Mouse (Mus musculus): ENCODE results near the gene Psen1. TPM values are rescaled to one million over a fixed set of nuclear protein-coding genes. Genes with fewer than 3 reads are reported as not detected.

Gene Psen1
- 85.5 and 89.0 TPM in 2 replicates for total RNA-seq (2017)

DNA sequence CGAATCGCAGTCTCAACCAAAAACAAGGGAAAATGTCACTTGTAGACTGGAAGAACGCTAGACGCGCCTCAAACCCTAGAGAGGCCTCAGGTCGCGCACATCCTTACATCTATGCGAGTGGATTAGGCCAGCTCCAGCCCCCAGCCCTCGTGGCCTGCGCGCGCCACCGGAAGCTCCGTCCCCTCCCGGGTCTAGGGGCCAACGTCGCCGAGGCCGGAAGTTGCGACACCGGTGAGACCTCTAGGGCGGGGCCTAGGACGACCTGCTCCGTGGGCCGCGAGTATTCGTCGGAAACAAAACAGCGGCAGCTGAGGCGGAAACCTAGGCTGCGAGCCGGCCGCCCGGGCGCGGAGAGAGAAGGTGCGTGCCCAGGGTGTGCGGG is at the start of gene Psen1:
Gene Psen1, plus strand, starts transcription at position 219 of the 382 bp plus-strand sequence.
- ATAC-seq (ENCODE audit: extremely low read depth, insufficient number of reproducible peaks, low FRiP score, poor library complexity, severe bottlenecking), result peak; percentile 88

DNA sequence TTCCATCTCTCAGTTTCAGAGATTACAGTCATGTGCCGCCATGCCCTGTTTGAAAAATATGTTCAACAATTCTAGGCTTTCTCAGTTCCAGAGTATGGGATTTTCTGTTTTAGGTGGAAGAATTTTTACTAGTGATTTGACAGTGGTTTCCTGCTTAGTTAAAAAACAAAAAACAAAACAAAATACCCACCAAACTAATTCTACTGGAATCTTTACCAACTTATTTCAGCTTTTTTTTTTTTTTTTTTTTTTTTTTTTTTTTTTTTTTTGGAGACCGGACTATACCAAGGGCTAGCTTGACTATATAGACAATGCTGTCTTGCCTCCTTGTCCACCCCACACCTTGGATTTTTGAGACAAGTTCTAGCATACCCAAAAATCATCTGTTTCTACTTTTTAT is 46.7 kb upstream of the Psen1 start:
- no peak for ATAC-seq (ENCODE audit: extremely low read depth, insufficient number of reproducible peaks, low FRiP score, poor library complexity, severe bottlenecking)

DNA sequence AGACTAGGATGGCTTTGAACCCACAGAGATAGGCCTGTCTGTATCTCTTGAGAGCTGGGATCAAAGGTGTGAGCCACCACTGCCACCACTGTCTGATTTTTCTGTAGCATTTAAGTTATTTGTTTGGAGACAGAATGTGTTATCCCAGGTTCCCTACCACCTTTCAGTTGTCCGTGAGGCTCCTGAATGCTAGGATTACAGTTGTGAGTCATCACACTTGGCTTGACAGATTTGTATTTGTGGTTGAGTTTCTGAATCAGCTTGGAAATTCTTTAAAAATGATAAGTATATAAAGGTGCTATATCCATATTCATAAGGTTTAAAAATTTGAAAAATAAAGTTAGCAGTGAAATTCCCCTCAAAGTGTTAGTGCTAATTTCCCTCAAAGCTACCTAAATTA is 44.8 kb upstream of the Psen1 start:
- ATAC-seq (ENCODE audit: extremely low read depth, insufficient number of reproducible peaks, low FRiP score, poor library complexity, severe bottlenecking), result no peak

DNA sequence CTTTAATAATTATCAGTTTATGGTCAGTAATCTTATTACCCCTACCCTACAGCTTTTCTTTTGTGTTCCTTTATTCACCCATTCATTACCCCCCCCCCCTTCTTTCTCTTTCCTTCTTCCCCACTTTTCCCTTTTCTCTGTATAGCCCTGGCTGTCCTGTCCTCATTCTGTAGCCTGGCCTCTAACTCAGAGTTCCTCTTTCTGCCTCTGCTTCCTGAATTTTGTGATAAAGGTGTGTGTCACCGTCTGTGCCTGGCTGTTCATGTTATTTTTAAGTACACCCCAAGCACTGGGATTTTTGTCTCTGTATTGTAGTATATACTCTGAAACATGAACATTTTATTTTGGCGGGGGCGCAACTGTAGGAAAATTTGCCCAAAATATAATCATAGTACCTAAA is 37.6 kb upstream of the Psen1 start:
- no peak for ATAC-seq (ENCODE audit: extremely low read depth, insufficient number of reproducible peaks, low FRiP score, poor library complexity, severe bottlenecking)

DNA sequence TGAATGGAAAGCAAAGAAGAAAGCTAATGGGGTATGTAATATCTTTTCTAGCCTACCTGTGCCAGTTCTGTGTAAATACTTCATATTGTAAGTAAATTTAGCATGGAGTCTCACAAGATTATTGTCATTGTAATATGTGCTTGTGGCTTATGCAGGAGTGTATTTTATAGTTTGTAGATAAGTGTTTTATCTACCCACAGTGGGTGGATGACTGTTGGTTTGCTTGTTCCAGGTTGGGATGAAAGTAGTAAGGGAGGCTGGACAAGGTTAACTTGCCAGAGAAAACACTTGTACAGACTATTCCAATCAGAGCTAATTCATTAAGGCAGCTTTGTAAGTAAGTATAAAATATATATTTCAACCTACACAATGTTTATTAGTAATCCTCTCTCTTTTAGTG is 36.5 kb upstream of the Psen1 start:
- ATAC-seq (ENCODE audit: extremely low read depth, insufficient number of reproducible peaks, low FRiP score, poor library complexity, severe bottlenecking), result no peak

DNA sequence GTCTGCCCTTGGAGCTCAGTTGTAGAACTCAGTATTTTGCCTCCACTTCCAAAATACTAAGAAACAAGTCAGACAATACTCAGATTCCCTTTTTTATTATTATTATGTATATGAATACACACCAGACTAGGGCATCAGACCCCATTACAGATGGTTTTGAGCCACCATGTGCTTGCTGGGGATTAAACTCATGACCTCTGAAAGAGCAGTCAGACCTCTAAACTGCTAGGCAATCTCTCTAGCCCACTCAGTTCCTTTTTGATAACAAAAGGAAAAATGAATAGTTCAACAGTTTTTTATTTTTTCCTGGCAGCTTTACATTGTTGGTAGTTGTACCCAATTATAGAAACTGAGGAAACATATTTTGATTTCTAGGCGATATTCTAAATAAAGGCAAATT is 2.5 kb upstream of the Psen1 start:
- ATAC-seq (ENCODE audit: extremely low read depth, insufficient number of reproducible peaks, low FRiP score, poor library complexity, severe bottlenecking), result no peak

DNA sequence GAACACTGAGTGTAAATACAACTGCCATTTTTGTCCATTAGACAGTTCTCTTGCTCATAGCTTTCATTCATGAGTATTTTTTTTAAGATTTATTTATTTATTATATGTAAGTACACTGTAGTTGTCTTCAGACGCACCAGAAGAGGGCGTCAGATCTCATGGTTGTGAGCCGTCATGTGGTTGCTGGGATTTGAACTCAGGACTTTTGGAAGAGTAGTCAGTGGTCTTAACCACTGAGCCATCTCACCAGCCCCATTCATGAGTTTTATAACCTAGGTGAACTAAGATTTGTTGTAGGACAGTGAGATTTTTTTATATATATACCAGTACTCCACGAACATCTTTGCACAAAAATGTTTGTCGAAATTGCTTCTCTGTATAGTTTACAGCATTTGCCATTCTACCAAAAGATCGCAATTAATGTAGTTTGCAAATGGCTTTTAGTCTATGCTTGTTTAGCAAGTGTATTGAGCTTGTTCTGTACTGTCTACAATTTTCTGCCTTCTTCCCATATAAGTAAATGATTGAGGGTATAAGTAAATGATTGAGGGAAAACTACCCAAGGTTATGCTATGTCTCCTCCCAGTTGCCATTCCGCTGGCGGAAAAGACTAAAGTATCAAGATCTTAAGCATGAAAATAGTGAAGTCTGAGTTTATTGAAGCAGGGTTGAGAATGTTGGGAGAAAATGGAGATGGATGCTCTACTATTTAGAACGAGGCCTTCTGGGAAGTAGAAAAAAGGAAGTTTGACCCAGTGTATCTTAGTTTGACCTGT is 1.2 kb upstream of the Psen1 start:
- no peak for ATAC-seq (ENCODE audit: extremely low read depth, insufficient number of reproducible peaks, low FRiP score, poor library complexity, severe bottlenecking)

DNA sequence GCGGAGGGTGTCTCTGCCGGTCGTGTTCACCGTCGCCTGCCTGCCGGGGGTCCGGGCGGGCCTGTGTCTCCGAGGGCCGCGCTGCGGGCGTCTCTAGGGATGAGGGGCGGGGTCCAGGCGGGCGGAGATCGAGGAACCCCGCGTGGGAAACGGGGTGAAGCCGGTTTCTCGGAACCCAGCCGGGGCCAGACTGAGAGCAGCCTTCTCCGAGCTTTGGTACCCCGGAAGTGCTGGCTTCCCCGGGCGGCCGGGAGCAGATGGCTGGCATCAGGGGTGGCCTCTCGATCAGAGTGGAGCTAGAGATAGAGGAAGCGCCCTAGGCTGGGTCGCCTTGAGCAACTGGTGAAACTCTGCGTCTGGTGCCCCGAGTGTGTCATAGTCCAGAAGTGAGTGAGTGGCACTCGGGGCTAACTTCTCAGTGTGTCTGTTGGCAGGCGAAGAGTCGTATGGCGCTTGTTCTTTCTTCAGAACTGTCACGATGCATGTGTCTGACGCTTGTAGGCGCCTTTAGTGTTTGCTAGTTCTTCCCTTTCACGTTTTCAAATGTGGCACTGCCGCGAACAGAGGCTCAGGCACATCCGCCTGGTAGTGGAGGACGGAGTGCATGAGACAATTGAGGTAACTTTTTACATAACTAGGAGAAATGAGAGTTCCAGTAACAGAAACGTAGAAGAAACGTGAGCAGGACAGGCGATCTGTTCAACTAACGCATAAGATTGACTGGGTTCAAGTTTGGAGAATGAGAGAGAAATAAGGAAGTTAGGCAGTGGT is 549 bp downstream of the Psen1 start:
- peak; percentile 61 for ATAC-seq (ENCODE audit: extremely low read depth, insufficient number of reproducible peaks, low FRiP score, poor library complexity, severe bottlenecking)

DNA sequence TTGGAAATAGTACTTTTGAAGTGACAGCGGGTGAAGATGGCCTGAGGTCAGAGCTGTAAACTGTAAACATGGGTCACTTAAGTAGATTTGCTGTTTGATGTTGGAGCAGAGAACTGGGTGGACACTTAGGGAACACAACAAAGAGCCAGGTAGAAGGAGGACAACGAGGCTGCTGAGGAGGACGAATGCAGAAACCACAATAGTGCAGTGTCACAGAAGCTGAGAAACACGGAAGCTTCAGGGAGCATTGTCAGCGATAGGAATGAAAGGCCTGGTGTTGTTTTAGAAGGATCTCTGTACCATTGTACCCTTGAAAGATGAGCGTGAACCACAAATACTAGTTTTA is 1.1 kb downstream of the Psen1 start:
- ATAC-seq (ENCODE audit: extremely low read depth, insufficient number of reproducible peaks, low FRiP score, poor library complexity, severe bottlenecking), result peak; percentile 36

DNA sequence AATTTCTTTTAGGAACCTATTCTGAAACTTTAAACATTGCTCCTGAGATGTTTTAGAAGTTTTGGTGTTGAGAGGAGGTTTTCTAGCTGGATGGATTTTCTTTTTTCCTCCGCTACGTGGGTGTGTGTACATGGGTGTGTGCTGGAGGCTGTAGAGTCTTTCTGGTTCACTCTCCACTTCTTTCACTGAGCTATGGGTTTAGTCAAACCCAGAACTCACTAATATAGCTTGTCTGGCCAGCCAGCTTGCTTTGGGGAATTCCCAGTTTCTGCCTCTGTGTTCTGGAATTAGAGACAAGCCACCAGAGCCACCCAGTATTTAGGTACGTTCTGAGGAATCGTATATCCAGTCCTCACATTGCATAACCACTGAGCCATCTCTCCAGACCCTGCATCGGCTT is 6.1 kb downstream of the Psen1 start:
- no peak for ATAC-seq (ENCODE audit: extremely low read depth, insufficient number of reproducible peaks, low FRiP score, poor library complexity, severe bottlenecking)

DNA sequence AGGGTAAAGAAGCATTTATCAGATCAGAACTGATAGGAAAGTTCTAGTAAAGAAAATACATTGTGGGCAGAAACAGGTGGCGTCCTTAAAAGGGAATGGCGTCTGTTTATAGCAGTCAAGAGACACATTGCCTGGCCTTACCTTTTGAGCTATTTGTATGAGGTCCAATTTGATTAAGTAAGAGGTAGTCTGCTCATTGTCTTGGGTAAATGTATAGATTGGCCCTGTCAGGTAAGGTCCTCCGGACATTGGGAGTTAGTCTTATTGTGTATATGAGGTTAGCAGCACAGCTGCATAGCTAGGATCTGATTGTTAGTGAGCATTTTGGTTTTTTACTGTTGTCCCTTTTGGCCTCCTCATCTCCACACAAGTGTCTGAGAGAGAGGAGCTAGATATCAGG is 6.7 kb downstream of the Psen1 start:
- no peak for ATAC-seq (ENCODE audit: extremely low read depth, insufficient number of reproducible peaks, low FRiP score, poor library complexity, severe bottlenecking)

DNA sequence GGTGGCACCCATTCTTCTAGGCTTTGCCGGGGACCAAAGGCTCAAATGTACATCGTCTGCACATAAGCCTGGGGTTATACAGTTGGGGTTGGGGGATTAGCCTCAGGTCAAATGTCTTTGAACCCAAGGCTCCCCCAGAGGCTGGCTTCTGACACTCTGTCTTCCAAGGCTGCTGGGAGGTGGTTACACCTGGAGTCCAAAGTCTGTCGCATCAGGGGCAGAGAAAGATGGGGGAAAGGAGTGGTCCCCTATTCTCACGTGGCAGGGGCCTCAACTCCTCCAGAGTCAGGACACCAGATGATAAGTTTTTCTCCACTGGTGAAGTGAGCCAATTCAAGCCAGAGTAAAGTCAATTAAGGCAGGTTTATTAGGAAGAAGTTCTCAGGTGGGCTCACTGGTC is 10.7 kb downstream of the Psen1 start:
- no peak for ATAC-seq (ENCODE audit: extremely low read depth, insufficient number of reproducible peaks, low FRiP score, poor library complexity, severe bottlenecking)

DNA sequence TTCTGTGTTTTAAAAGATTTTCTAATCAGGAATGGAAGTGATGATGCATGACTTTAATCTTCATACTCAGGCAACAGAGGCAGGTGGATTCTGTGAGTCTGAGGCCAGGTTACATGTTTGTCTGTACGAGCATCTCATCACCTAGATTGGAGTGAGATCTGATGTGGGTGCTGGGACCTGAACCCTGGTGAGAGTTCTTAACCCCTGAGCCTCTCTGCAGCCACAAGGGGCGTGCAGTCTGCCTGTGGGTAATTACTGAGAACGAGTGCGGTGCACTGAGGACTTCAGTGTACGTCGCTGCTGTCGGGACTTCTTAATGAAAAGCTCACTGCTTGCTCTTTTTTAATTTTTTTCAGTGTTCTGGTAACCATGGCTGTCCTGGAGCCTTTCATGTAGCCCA is 13.7 kb downstream of the Psen1 start:
- ATAC-seq (ENCODE audit: extremely low read depth, insufficient number of reproducible peaks, low FRiP score, poor library complexity, severe bottlenecking), result no peak

DNA sequence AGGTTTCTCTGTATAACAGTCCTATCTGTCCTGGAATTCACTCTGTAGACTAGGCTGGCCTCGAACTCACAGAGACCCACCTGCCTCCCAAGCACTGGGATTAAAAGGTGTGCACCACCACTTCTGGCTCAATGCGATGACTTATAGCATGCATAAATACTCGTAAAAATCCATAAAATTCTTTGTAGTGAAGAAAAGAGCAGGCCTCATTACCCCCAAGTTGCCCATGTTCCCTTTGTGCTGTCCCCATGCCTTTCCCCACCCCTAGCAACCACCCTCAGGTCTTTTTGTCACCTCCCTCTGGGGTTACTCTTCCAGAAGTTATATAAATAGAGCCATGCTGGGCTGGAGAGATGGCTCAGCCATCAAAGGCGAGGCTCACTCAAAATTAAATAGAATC is 14.8 kb downstream of the Psen1 start:
- no peak for ATAC-seq (ENCODE audit: extremely low read depth, insufficient number of reproducible peaks, low FRiP score, poor library complexity, severe bottlenecking)

DNA sequence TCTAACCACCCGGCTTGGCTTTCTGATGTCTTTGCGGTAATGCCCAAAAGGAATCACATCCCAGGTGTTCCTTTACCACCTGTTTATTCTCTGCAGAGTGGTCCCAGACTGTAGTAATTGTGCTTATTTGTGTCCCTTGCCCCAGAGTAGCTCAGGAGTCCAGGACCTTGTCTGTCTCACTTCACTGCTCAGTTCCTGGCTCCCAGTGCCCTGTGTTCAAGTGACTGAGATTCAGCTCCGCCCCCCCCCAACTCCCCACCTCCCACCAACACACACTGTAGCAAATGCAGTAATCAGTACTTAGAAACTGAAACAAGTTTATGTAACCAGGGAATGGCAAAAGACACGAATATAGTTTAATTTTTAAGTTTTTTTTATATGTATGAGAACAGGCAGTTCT is 19.0 kb downstream of the Psen1 start:
- no peak for ATAC-seq (ENCODE audit: extremely low read depth, insufficient number of reproducible peaks, low FRiP score, poor library complexity, severe bottlenecking)

DNA sequence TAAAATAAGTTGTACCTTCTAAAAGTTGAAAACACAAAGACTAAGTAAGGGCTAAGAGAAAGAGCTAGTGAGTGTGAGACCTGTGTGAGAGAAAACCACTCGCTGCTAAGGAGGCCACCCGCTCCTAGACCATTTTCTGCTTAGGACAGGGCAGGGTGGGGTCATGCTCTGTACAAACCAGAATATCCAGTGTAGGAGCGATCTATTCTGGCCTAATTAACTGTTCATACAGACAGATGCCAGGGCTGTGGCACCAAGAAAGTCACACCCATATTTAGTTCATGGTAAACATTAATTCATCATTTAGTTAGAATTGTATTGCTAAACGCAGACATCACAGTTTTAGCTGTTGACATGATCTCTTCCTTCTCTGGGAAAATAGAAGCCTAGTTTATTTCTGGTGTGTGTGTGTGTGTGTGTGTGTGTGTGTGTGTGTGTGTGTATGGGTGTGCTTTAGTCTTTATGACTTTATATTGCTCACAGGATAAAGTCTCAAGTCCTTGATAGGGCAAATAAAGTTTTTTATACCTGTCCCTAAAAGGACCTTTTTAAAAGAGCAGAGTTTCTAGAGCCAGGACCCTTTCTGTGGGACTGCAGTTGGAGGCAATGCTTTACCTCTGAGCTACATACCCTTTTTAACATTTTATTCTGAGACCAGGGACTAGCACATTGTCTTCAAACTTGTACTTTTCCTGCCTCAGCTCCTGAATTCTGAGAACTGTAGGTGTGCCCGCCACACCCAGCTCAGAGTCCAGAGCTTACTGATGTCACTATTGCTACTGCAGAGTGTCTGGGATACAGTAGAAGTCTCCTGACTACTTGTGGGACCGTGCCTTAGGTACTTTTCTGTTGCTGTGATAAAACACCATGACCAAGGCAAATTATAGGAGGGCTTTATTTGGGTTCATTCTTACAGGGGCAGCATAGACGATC is 20.5 kb downstream of the Psen1 start:
- ATAC-seq (ENCODE audit: extremely low read depth, insufficient number of reproducible peaks, low FRiP score, poor library complexity, severe bottlenecking), result no peak

DNA sequence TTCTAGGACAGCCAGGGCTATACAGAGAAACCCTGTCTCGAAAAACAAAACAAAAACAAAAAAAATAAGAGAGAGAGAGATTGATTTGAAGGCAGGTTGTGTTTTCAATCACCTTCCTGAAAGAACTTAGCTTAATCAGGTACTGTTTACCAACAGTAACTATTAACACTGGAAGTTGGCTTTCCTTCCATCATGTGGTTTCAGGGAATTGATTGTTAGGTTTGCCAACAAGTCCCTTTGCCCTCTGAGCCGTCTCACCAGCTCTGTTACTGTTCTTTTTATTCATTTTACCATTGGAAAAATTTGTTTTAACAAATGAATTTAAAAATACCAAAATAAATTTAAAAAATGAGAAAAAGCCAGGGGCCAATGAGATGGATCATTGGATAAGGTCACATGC is 22.0 kb downstream of the Psen1 start:
- no peak for ATAC-seq (ENCODE audit: extremely low read depth, insufficient number of reproducible peaks, low FRiP score, poor library complexity, severe bottlenecking)

DNA sequence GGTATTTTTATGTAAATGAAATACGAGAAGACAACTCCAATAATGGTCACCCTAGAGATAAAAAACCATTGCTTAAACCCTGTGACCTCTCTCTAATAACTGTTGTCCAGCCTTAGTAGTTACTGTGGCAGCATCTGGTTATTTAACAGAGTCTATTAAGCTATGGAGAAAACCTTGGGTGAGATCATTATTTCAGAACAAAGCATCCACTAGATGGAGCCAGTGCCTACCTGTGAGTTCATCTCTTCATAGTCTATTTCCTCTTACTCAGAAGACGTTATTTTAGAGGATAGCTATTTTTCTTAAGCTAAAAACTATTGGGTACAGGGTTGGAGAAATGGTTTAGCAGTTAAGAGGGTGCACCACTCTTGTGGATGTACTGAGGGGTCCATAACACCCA is 25.8 kb downstream of the Psen1 start:
- 0 out of 2 replicates have a peak, but pooled peaks have one; percentile 36 for ATAC-seq (ENCODE audit: extremely low read depth, insufficient number of reproducible peaks, low FRiP score, poor library complexity, severe bottlenecking)

DNA sequence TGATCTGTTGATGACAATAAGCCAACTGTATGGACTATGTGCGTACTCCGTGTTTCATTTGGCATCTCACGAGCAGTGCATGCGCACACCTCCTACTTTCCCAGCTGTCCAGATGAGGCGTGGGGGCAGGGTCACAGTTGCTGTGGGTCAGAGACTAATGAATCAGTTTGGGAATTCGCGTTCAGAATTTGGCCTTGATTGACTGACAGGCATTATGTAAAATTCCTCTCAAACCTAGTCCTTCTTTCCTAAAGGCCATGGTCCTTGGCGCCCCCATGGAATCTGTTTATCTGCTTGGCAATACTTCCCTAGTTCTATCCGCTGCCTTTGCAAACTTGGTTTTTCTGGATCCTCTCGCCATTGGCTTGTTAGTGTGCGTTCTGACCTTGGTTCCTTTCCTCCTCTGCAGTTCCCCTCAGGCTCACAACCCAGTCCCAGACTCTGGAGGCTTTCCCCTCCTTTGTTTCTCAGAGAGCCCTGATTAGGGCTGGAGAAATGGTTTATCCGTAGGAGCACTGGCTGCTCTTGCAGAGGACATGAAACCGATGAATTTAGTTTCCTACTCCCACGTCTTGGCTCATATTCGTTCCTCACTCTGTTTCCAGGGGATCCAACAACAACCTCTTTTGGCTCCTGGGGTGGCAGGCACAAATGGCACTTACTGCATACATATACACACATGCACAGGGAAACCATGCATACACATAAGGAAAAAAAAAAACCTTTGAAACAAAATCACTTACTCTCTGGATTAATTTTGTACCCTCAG is 28.6 kb downstream of the Psen1 start:
- ATAC-seq (ENCODE audit: extremely low read depth, insufficient number of reproducible peaks, low FRiP score, poor library complexity, severe bottlenecking), result no peak

Measured in neutrophil, adult 5-6 weeks (primary cell).